Mouse (Mus musculus) ovary, adult 2 months (tissue): ENCODE results near the gene Cflar. TPM values are rescaled to one million over a fixed set of nuclear protein-coding genes. Genes with fewer than 3 reads are reported as not detected.

Experiments
- polyA plus RNA-seq: library from polyadenylated mRNA; depleted of rRNA; stranded (reverse); fragments of >200 nt; gene quantifications from 2 replicates; pipeline ENCODE4 v1.2.3, GENCODE M21; 2012; rRNA removed

The Cflar gene
- 35.8 and 42.4 TPM in 2 replicates for polyA plus RNA-seq

GRCm38 (mm10) chr1:58711365-58712016, at the start of gene Cflar:
Gene Cflar (plus strand): TSS chr1:58711508.

GRCm38 (mm10) chr1:58695810-58696209, 15.5 kb upstream of the Cflar start, which contains the start of gene Als2cr12:
Gene Als2cr12 (minus strand): TSS chr1:58695989.

GRCm38 (mm10) chr1:58795291-58796058, 84.2 kb downstream of the Cflar start, which contains the start of gene Casp8:
Gene Casp8 (plus strand): TSS chr1:58795374.

Other genes starting within 250 kb of the Cflar start
- gene Orc2, start 206.4 kb upstream of the Cflar start, polyA plus RNA-seq = 19.3 and 24.8 TPM in 2 replicates
- gene Fam126b, start 125.2 kb upstream of the Cflar start, polyA plus RNA-seq = 0.92 and 1.7 TPM in 2 replicates
- 12.7 and 21.6 TPM in 2 replicates for gene Ndufb3, start 125.1 kb upstream of the Cflar start, polyA plus RNA-seq
- gene Als2cr12, start 15.5 kb upstream of the Cflar start, polyA plus RNA-seq = 0.08 and 0.26 TPM in 2 replicates
- 1.9 and 2.6 TPM in 2 replicates for gene Casp8, start 83.9 kb downstream of the Cflar start, polyA plus RNA-seq